Mouse (Mus musculus): ENCODE measurements around the gene Gm30083. TPM values are rescaled to one million over a fixed set of nuclear protein-coding genes. Genes with fewer than 3 reads are reported as not detected.

Gm30083 gene
- polyA plus RNA-seq, 1 experiment = not detected

- WGBS = 89% methylated on average over 9 of the region's 9 CpGs
- H3K27ac ChIP-seq (ENCODE audit: insufficient read depth, low read depth, low read length) = no peak overlapping the region
- no peak overlapping the region for H3K4me3 ChIP-seq (ENCODE audit: low read depth, low read length)
- H3K4me1 ChIP-seq (ENCODE audit: control insufficient read depth, insufficient read depth, insufficient read length, low read length) = no peaks in the 10 kb centered on the region
- H3K36me3 ChIP-seq (ENCODE audit: control insufficient read depth, insufficient read depth, low read length) = no peaks in the 10 kb centered on the region
- no peaks in the 10 kb centered on the region for H3K27me3 ChIP-seq (ENCODE audit: control insufficient read depth, insufficient read depth, low read length)
- TF ChIP-seq CTCF (IDR thresholded peaks at IDR 0.05; ENCODE audit: extremely low read depth, insufficient read length, insufficient replicate concordance, low read depth, low read length) (no peak), POLR2A (IDR thresholded peaks at IDR 0.05; ENCODE audit: low read depth, low read length) (no peak)
These were observed 21.9 kb downstream of the Gm30083 start for GRCm38 (mm10) chr14:33993051-33993450.

DNA sequence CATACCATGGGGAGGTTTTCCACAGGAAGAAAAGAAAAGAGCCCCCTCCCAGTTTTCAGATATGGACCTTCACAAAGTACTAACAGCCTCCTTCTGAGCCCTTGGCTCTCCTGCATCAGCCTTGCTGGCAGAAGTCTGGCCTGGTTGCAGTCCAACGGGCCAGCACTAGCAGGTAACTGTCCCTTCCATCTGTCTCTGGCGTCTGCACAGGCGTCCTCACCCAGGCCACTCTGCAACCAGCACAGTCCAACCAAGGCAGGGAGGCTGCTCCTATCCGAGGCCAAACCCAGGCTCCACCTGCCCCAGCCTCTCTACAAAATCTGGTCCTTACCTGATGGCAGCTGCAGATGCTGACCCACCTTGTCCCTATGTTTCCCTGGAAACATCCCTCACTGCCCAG is 23.0 kb downstream of the Gm30083 start:
- 64% methylated on average over 4 of the region's 4 CpGs for WGBS
- Histone ChIP-seq H3K4me3 (ENCODE audit: low read depth, low read length) (no peak overlapping the region), H3K27ac (ENCODE audit: insufficient read depth, low read depth, low read length) (no peak overlapping the region), H3K4me1 (ENCODE audit: control insufficient read depth, insufficient read depth, insufficient read length, low read length) (no peaks in the 10 kb centered on the region), H3K27me3 (ENCODE audit: control insufficient read depth, insufficient read depth, low read length) (no peaks in the 10 kb centered on the region), H3K36me3 (ENCODE audit: control insufficient read depth, insufficient read depth, low read length) (no peaks in the 10 kb centered on the region)
- TF ChIP-seq CTCF (IDR thresholded peaks at IDR 0.05; ENCODE audit: extremely low read depth, insufficient read length, insufficient replicate concordance, low read depth, low read length) = no peak
- no peak for TF ChIP-seq POLR2A (IDR thresholded peaks at IDR 0.05; ENCODE audit: low read depth, low read length)

- no peaks in the 10 kb centered on the region for H3K36me3 ChIP-seq (ENCODE audit: control insufficient read depth, insufficient read depth, low read length)
- no peak overlapping the region for H3K27ac ChIP-seq (ENCODE audit: insufficient read depth, low read depth, low read length)
- no peaks in the 10 kb centered on the region for H3K27me3 ChIP-seq (ENCODE audit: control insufficient read depth, insufficient read depth, low read length)
- no peaks in the 10 kb centered on the region for H3K4me1 ChIP-seq (ENCODE audit: control insufficient read depth, insufficient read depth, insufficient read length, low read length)
- WGBS = 42% methylated on average over 3 of the region's 3 CpGs
- no peak for TF ChIP-seq POLR2A (IDR thresholded peaks at IDR 0.05; ENCODE audit: low read depth, low read length)
- TF ChIP-seq CTCF (IDR thresholded peaks at IDR 0.05; ENCODE audit: extremely low read depth, insufficient read length, insufficient replicate concordance, low read depth, low read length) = no peak
- H3K4me3 ChIP-seq (ENCODE audit: low read depth, low read length) = no peak overlapping the region
These were observed 25.8 kb downstream of the Gm30083 start for GRCm38 (mm10) chr14:33989201-33989600.

- H3K36me3 ChIP-seq (ENCODE audit: control insufficient read depth, insufficient read depth, low read length) = no peaks in the 10 kb centered on the region
- no peaks in the 10 kb centered on the region for H3K4me1 ChIP-seq (ENCODE audit: control insufficient read depth, insufficient read depth, insufficient read length, low read length)
- no peak for TF ChIP-seq POLR2A (IDR thresholded peaks at IDR 0.05; ENCODE audit: low read depth, low read length)
- no peak for TF ChIP-seq CTCF (IDR thresholded peaks at IDR 0.05; ENCODE audit: extremely low read depth, insufficient read length, insufficient replicate concordance, low read depth, low read length)
- no peak within 1 kb of the TSS for H3K4me3 ChIP-seq (ENCODE audit: low read depth, low read length)
- no peak within 1 kb of the TSS for H3K27ac ChIP-seq (ENCODE audit: insufficient read depth, low read depth, low read length)
- no peaks in the 10 kb centered on the region for H3K27me3 ChIP-seq (ENCODE audit: control insufficient read depth, insufficient read depth, low read length)
- WGBS = 5% methylated on average over 25 of the region's 25 CpGs
These were observed 36.4 kb downstream of the Gm30083 start, which contains the start of gene Zfp488 for GRCm38 (mm10) chr14:33978604-33979059. TSS of gene Zfp488 (minus strand) at chr14:33978764.

GRCm38 (mm10) chr14:33977748-33978147 is 37.2 kb downstream of the Gm30083 start:
- no peak overlapping the region for H3K27ac ChIP-seq (ENCODE audit: insufficient read depth, low read depth, low read length)
- H3K4me3 ChIP-seq (ENCODE audit: low read depth, low read length) = no peak overlapping the region
- no peak for TF ChIP-seq CTCF (IDR thresholded peaks at IDR 0.05; ENCODE audit: extremely low read depth, insufficient read length, insufficient replicate concordance, low read depth, low read length)
- no peak for TF ChIP-seq POLR2A (IDR thresholded peaks at IDR 0.05; ENCODE audit: low read depth, low read length)
- no peaks in the 10 kb centered on the region for H3K4me1 ChIP-seq (ENCODE audit: control insufficient read depth, insufficient read depth, insufficient read length, low read length)
- no peaks in the 10 kb centered on the region for H3K27me3 ChIP-seq (ENCODE audit: control insufficient read depth, insufficient read depth, low read length)
- WGBS = 37% methylated on average over 7 of the region's 7 CpGs
- H3K36me3 ChIP-seq (ENCODE audit: control insufficient read depth, insufficient read depth, low read length) = no peaks in the 10 kb centered on the region

- H3K27me3 ChIP-seq (ENCODE audit: control insufficient read depth, insufficient read depth, low read length) = no peaks in the 10 kb centered on the region
- H3K27ac ChIP-seq (ENCODE audit: insufficient read depth, low read depth, low read length) = no peak overlapping the region
- no peaks in the 10 kb centered on the region for H3K4me1 ChIP-seq (ENCODE audit: control insufficient read depth, insufficient read depth, insufficient read length, low read length)
- WGBS = 64% methylated on average over 5 of the region's 5 CpGs
- no peak overlapping the region for H3K4me3 ChIP-seq (ENCODE audit: low read depth, low read length)
- no peaks in the 10 kb centered on the region for H3K36me3 ChIP-seq (ENCODE audit: control insufficient read depth, insufficient read depth, low read length)
- no peak for TF ChIP-seq CTCF (IDR thresholded peaks at IDR 0.05; ENCODE audit: extremely low read depth, insufficient read length, insufficient replicate concordance, low read depth, low read length)
- TF ChIP-seq POLR2A (IDR thresholded peaks at IDR 0.05; ENCODE audit: low read depth, low read length) = no peak
These were observed 40.2 kb downstream of the Gm30083 start for GRCm38 (mm10) chr14:33974752-33975151.

DNA sequence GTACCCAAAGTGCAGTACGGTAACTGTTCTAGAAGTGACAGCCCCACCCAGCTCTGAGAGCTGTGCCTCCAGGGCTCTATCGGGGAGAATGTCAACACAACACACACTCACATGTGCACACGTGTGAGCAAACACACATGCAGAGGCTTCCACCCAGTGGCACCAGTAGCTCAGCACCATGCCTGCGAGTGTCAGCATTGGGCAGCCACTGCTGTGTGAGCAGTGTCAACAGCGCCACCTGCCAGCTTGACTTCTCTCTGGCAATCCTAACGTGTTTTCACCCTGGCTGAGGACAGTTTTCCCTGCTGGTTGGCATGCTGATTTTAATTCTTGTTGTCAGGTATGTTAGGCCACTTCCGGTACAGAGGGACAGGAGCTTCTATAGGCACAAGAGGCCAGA is 42.3 kb downstream of the Gm30083 start:
- WGBS = 41% methylated on average over 7 of the region's 7 CpGs
- Histone ChIP-seq H3K36me3 (ENCODE audit: control insufficient read depth, insufficient read depth, low read length) (no peaks in the 10 kb centered on the region), H3K27ac (ENCODE audit: insufficient read depth, low read depth, low read length) (no peak overlapping the region), H3K4me3 (ENCODE audit: low read depth, low read length) (no peak overlapping the region), H3K27me3 (ENCODE audit: control insufficient read depth, insufficient read depth, low read length) (no peaks in the 10 kb centered on the region), H3K4me1 (ENCODE audit: control insufficient read depth, insufficient read depth, insufficient read length, low read length) (no peaks in the 10 kb centered on the region)
- TF ChIP-seq POLR2A (IDR thresholded peaks at IDR 0.05; ENCODE audit: low read depth, low read length) = no peak
- no peak for TF ChIP-seq CTCF (IDR thresholded peaks at IDR 0.05; ENCODE audit: extremely low read depth, insufficient read length, insufficient replicate concordance, low read depth, low read length)
